Mouse (Mus musculus) layer of hippocampus, adult 9-11 months (tissue): ENCODE measurements around the gene Cblb.

ENCODE experiments used
- DNase-seq: peaks from one replicate; pipeline ENCODE4 v3.0.0; 2022

Gene Cblb

DNA sequence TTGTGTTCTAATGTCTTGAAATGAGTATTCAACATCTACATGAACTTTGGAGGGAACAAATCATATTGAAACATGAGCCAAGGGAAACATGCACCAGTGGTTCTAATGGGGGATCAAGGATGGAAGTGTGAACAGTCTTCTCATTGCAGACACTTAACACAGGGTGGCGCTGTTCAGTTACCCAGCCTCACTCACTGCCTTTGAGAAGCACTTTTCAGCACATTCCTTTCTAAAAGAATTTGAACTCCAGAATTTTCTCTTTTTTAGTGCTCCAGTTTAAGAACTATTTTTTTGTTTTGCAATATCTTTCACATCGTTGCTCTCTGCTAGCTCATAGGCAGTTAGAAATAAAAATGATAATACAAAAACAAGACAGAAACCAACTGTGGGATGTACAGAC is 188.0 kb downstream of the Cblb start:
- DNase-seq: no peak

DNA sequence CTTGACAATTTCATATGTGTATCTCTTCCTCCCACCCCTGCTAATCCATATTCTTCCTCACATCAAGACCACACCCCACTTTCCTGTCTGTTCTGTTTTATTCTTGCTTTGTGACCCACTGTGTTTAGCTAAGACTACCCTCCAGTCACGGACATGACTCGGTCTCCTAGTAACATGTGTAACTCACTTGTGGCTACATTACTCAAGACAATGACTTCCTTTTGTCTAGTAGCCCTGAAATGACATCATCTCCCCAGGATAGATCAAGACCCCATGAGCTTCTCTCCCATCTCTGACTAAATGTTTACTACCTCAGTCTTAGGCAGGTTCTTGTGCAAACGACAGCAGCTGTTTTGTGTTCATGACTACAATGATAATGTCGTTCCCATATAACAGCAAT is 191.9 kb downstream of the Cblb start:
- DNase-seq: no peak

DNA sequence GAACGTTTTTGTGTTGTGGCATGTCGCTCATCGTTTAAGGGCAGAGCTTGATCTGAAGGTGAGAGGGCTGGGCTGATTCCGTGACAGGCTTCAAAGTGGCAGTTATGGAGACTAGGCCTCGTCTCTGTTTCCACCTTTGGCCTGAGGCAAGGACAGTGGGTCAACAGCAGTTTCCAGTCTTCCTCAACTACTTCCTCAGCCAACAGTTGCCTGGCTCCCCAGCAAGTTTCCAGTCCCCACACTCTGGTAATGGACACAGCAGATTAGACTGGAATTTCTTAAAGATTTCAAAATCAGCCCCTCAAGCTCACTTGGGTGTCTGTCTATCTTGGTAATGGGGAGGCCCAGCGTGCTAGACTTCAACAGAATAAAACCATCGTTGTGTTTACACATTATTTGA is 198.4 kb downstream of the Cblb start:
- no peak for DNase-seq

DNA sequence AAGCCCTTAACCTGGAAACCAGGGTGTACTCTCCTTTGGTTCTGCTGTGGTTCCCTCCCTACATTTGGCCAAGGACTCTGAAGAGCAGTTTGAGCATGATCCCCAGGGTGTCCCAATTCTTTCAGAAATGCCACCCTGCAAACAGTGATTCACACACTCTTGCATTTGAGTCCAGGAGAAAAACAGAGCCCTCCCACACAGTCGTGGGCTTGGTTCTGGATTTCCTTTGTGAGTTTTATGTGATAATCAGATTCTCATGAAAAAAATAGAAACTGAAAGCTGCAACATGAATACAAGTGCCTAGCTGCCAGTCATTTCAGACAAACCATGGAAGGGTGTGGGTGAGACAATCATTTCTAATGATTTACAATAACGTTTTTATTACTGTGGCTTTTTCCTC is 198.9 kb downstream of the Cblb start:
- DNase-seq: peak; percentile 39

DNA sequence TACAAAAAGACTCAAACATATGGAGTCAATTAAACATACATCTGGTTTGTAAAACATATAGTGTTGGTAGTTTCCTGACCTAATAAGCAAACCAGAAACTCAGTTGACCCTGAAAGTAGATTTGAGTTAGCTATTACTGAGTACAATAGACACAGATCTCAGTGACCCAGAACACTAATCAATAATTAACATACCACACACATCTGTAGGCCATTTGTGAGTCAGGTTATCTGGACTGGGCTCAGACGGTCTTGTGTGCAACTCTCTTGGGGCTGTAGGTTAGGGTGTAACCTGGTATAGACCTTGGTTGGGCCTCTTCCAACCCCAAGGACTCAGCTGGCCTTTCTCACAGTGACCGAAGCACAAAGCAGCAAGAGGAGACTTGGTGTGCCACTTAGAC is 211.1 kb downstream of the Cblb start:
- no peak for DNase-seq

DNA sequence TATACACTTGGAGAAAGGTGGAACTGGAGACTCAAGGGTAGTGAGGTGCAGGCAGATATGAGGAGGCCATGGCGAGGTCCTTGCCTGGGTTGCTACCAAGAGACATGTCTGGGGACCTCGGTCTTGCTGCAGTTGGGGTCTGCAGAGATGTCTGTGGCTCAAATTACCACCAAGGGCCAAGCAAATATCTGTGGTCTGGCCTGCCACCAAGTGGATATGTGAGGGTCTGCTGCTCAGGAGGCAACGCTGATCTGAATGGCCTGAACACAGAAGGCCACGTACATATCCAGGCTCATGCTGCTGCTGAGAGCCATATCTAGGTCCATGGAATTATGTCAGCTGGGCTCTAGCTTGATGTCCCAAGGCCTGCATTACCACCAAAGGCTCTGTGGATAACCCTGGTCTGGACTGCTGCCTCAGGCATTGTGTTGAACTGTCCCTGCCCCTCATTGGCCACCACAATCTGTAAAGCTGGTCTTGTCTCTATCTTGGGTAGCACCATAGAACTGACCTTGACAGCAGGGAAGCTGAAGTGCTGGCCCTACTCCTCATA is 212.5 kb downstream of the Cblb start:
- no peak for DNase-seq

DNA sequence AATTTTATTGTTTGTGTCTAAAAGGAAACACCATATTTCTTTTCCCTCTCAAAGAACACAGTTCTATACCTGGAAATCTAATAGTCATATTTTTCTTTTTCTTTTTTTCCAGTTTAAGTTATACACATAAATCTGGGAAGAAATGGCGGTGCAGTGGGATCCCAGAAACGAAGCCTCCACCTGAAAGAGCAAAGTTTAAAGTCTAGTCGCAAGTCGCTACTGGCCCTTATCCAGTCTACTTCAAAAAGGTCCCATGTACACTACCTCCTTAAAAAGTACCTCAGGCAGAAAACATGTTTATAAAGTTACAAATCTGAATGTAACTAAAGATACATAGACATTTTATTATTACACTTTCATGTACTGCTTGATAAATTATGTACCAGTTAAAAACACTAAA is 219.2 kb downstream of the Cblb start:
- no peak for DNase-seq

DNA sequence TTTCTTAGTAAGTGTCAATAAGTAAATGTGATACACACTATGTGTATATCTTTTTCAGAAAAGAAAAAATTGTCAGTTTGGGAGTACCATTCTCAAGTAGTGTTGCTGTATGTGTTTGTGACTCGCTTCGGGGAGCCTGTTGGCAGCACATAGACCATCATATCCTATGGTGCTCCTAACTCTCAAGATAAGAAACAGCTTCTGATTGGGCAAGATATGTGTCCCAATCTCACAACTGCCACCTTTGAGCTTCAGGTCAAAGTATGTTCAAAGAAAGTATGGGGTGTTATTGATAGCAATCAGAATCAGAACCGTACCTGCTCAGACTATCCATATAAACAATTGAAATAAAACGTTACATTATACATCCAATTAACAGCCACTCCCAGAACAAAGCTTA is 219.9 kb downstream of the Cblb start:
- no peak for DNase-seq
